Mouse (Mus musculus): ENCODE measurements around the gene Tmprss9. TPM values are rescaled to one million over a fixed set of nuclear protein-coding genes. Genes with fewer than 3 reads are reported as not detected.

The Tmprss9 gene
- polyA plus RNA-seq, 1 experiment from 2014 or later: 0.12 TPM

DNA sequence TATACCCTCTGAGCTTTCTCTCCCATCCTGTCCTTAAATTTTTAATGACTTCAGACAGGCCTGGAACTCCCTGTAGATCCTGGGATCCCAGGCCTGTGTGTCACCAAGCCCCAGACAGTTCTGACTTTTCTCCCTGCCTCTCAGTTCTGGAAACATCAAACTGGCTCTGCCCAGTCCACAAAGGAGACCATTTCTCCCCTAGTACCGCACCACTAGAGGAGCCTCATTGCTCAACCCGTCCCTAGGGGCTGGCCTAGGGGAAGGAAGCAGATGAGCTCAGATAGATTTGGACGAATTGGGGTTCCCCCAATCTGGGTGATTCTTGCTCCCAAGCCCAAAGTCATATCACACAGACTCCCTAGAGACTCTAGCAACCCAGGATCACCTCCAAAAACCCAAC lies 63.6 kb downstream of the Tmprss9 start:
- DNase-seq: no peak
- WGBS (ENCODE audit: insufficient replicate concordance): 19% methylated on average over 3 of the region's 3 CpGs
- H3K27ac ChIP-seq (ENCODE audit: low read depth): no peak overlapping the region

DNA sequence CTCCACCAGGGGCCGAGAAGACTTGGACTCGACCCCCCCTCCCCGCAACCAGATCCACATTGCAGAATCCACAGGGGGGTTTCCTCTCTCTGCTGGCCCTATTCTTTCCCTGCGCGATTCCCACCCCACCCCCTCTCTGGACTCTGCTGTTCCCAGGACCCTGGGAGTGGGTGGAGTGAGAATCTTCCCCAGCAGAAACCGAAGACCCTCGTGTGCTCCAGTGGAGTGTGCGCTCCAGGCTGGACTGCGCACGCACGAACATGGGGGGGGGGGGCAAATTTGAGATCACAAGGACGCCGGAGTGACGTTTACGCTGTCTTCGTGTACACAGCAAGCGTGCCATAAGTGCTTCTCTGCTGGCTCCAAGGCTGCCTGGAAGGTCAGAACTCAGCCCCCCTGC lies 64.0 kb downstream of the Tmprss9 start:
- Histone ChIP-seq H3K9me3 (ENCODE audit: low read length) (no peaks in the 10 kb centered on the region), H3K36me3 (replicated peaks; ENCODE audit: insufficient read depth, low read length) (no peaks in the 10 kb centered on the region), H3K27ac (ENCODE audit: low read depth) (no peak overlapping the region), H3K4me1 (ENCODE audit: insufficient read depth) (peaks cover 84% of the 10 kb centered on the region), H3K9ac (replicated peaks) (no peak overlapping the region), H3K4me3 (ENCODE audit: low read depth, low read length) (no peak overlapping the region), H3K4me2 (ENCODE audit: low read depth, low read length) (peak overlapping the region; percentile 62), H3K27me3 (ENCODE audit: insufficient read depth, low read length) (peaks cover 41% of the 10 kb centered on the region)
- DNase-seq (no peak), ATAC-seq (no peak)
- no peak for TF ChIP-seq CTCF (IDR thresholded peaks at IDR 0.05; ENCODE audit: low read depth)
- no peak for TF ChIP-seq EP300 (IDR thresholded peaks at IDR 0.05; ENCODE audit: low read depth)
- WGBS (ENCODE audit: insufficient replicate concordance): 9% methylated on average over 17 of the region's 17 CpGs

More for the DNA sequence above, 63.6 kb downstream of the Tmprss9 start:
- H3K36me3 ChIP-seq (replicated peaks; ENCODE audit: insufficient read depth, low read length): no peaks in the 10 kb centered on the region
- no peaks in the 10 kb centered on the region for H3K9me3 ChIP-seq (ENCODE audit: low read length)
- TF ChIP-seq CTCF (IDR thresholded peaks at IDR 0.05; ENCODE audit: low read depth) (no peak), EP300 (IDR thresholded peaks at IDR 0.05; ENCODE audit: low read depth) (no peak)
- no peak overlapping the region for H3K4me2 ChIP-seq (ENCODE audit: low read depth, low read length)
- peaks cover 46% of the 10 kb centered on the region for H3K27me3 ChIP-seq (ENCODE audit: insufficient read depth, low read length)
- H3K9ac ChIP-seq (replicated peaks): no peak overlapping the region
- peaks cover 83% of the 10 kb centered on the region for H3K4me1 ChIP-seq (ENCODE audit: insufficient read depth)
- no peak overlapping the region for H3K4me3 ChIP-seq (ENCODE audit: low read depth, low read length)
- no peak for ATAC-seq

DNA sequence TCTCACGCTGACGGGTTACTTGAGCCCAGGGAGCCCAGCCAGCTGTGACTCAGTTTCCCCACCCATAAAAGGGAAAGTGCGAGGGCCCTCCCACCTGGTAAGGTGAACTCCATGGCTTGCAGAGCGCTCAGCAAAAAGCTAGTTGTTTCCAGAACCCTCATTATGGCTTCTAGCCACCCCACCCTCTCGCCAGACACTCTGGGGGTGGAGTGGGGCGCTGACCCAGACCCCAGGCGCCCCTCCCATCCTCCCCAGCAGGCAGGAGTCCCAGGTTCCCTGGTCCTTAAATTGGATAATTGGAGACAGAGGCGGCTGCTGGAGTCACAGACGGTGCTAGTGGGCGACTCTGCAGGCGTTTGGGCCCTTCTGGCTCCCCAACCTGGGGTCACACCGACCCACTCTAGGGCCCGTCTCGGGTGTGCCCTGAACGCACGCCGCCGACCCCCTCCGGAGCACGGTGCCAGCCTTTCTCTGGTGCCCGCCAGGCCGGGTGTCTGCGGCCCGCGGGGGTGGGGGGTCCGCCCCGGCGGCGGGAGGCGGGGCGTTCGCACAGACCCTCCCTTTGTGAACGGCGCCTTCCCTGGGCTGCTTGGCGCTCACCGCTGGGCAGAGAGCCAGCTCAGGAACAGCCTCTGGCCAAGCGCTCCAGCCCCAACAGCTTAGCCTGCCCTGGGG lies 64.6 kb downstream of the Tmprss9 start:
- TF ChIP-seq CTCF (IDR thresholded peaks at IDR 0.05; ENCODE audit: low read depth) (no peak), EP300 (IDR thresholded peaks at IDR 0.05; ENCODE audit: low read depth) (no peak)
- Histone ChIP-seq H3K4me2 (ENCODE audit: low read depth, low read length) (peak overlapping the region; percentile 62), H3K4me1 (ENCODE audit: insufficient read depth) (peaks cover 84% of the 10 kb centered on the region), H3K9ac (replicated peaks) (0 out of 2 replicates have a peak overlapping the region, but pooled peaks have one; percentile 18), H3K36me3 (replicated peaks; ENCODE audit: insufficient read depth, low read length) (no peaks in the 10 kb centered on the region), H3K27me3 (ENCODE audit: insufficient read depth, low read length) (peaks cover 36% of the 10 kb centered on the region), H3K27ac (ENCODE audit: low read depth) (no peak overlapping the region), H3K4me3 (ENCODE audit: low read depth, low read length) (peak overlapping the region; percentile 19; the same call in 1 of the 2 replicates), H3K9me3 (ENCODE audit: low read length) (no peaks in the 10 kb centered on the region)
- WGBS (ENCODE audit: insufficient replicate concordance): 3% methylated on average over 35 of the region's 37 CpGs
- ATAC-seq: no peak
- peak; percentile 62 for DNase-seq

DNA sequence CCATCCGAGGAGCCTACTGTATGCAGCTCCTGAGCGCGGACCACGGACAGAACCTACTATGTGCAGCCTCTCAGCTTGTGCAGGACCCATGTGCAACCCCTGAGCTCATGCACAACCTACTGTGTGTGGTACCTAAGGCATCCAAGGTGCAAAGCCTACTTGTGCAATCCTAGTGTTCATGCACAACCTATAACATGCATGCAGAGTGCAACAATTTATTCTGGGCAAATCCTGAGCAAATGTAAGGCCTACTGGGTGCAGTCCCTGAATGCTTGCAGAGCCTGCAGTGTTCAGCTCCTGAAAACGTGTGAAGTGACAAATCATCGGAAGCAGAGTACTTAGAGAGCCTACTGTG lies 65.1 kb downstream of the Tmprss9 start:
- H3K27ac ChIP-seq (ENCODE audit: low read depth): no peak overlapping the region
- H3K36me3 ChIP-seq (replicated peaks; ENCODE audit: insufficient read depth, low read length): no peaks in the 10 kb centered on the region
- peaks cover 31% of the 10 kb centered on the region for H3K27me3 ChIP-seq (ENCODE audit: insufficient read depth, low read length)
- no peak overlapping the region for H3K9ac ChIP-seq (replicated peaks)
- TF ChIP-seq CTCF (IDR thresholded peaks at IDR 0.05; ENCODE audit: low read depth) (no peak), EP300 (IDR thresholded peaks at IDR 0.05; ENCODE audit: low read depth) (no peak)
- H3K9me3 ChIP-seq (ENCODE audit: low read length): no peaks in the 10 kb centered on the region
- peak overlapping the region; percentile 62 for H3K4me2 ChIP-seq (ENCODE audit: low read depth, low read length)
- no peak for DNase-seq
- WGBS (ENCODE audit: insufficient replicate concordance): 17% methylated on average over 6 of the region's 6 CpGs
- H3K4me3 ChIP-seq (ENCODE audit: low read depth, low read length): no peak overlapping the region; the same call in 1 of the 2 replicates
- no peak for ATAC-seq
- H3K4me1 ChIP-seq (ENCODE audit: insufficient read depth): peaks cover 80% of the 10 kb centered on the region

DNA sequence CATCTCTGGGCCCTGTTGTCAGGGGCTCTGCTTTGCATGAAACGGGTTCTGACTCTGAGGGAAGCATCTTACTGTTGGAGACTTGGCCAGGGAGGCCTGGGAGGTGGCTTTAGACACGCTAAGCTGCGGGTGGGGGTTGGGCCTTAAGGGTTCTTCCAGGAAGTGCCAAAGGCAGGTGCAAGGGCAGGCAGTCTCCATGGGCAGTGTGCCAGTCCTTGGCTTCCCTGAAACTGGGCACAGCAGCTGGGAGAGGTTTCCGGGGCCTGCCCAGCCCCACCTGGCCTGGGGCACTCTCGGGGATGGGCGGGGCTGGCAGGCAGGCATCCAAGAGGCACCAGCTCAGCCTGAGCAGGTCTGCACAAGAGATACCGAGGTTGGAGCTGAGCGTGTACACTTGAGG lies 66.0 kb downstream of the Tmprss9 start:
- H3K4me1 ChIP-seq (ENCODE audit: insufficient read depth): peaks cover 71% of the 10 kb centered on the region
- DNase-seq (peak; percentile 58), ATAC-seq (no peak)
- WGBS (ENCODE audit: insufficient replicate concordance): 22% methylated on average over 8 of the region's 8 CpGs
- H3K4me3 ChIP-seq (ENCODE audit: low read depth, low read length): no peak overlapping the region
- no peak overlapping the region for H3K9ac ChIP-seq (replicated peaks)
- TF ChIP-seq EP300 (IDR thresholded peaks at IDR 0.05; ENCODE audit: low read depth) (no peak), CTCF (IDR thresholded peaks at IDR 0.05; ENCODE audit: low read depth) (no peak)
- H3K27me3 ChIP-seq (ENCODE audit: insufficient read depth, low read length): peaks cover 22% of the 10 kb centered on the region
- no peak overlapping the region for H3K27ac ChIP-seq (ENCODE audit: low read depth)
- H3K36me3 ChIP-seq (replicated peaks; ENCODE audit: insufficient read depth, low read length): no peaks in the 10 kb centered on the region
- H3K9me3 ChIP-seq (ENCODE audit: low read length): no peaks in the 10 kb centered on the region
- H3K4me2 ChIP-seq (ENCODE audit: low read depth, low read length): no peak overlapping the region

DNA sequence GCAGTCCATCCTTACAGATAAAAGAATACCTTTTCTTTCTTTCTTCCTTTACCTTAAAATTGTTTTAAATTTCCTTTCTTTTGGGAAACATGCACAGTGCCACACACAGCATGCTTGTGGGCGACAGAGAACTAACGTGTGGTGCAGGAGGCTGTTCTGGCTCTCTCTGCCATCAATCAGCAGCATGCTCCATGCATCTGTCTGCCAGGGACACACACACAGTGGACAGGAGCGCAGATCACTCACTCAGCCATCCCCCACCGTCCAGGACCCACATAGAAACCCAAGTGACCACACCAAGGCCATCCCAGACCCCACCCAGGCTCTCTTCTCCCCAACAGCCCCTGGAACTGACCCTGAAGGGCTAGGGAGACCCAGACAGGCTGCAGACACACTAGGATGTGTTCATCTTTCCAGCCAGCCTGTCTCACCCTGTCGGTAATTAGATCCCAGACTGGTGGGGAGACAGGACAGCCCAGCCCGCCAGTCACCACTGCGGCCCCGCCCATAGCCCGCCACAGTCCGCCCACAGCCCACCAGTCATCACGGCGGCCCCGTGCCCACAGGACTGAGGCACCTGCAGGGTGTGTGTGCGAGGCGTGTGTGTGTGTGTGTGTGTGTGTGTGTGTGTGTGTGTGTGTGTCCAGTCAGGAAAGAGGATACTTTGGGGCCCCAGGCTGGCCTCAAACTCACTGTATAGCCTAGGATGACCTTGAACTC lies 67.3 kb downstream of the Tmprss9 start:
- ATAC-seq (0 out of 2 replicates have a peak, but pooled peaks have one; percentile 3), DNase-seq (peak; percentile 34)
- no peak overlapping the region for H3K9ac ChIP-seq (replicated peaks)
- TF ChIP-seq EP300 (IDR thresholded peaks at IDR 0.05; ENCODE audit: low read depth): no peak
- no peak for TF ChIP-seq CTCF (IDR thresholded peaks at IDR 0.05; ENCODE audit: low read depth)
- peaks cover 62% of the 10 kb centered on the region for H3K4me1 ChIP-seq (ENCODE audit: insufficient read depth)
- H3K36me3 ChIP-seq (replicated peaks; ENCODE audit: insufficient read depth, low read length): no peaks in the 10 kb centered on the region
- no peaks in the 10 kb centered on the region for H3K9me3 ChIP-seq (ENCODE audit: low read length)
- peak overlapping the region; percentile 30; the same call in 1 of the 2 replicates for H3K4me3 ChIP-seq (ENCODE audit: low read depth, low read length)
- peak overlapping the region; percentile 87 for H3K4me2 ChIP-seq (ENCODE audit: low read depth, low read length)
- no peak overlapping the region for H3K27ac ChIP-seq (ENCODE audit: low read depth)
- WGBS (ENCODE audit: insufficient replicate concordance): 22% methylated on average over 15 of the region's 15 CpGs
- peaks cover 11% of the 10 kb centered on the region for H3K27me3 ChIP-seq (ENCODE audit: insufficient read depth, low read length)
